Mouse (Mus musculus) limb, embryonic 14.5 days (tissue): ENCODE data around the gene Tusc2. TPM values are rescaled to one million over a fixed set of nuclear protein-coding genes. Genes with fewer than 3 reads are reported as not detected.

Source experiments
- ATAC-seq: fragments of 200-750 bp; cut with Nextera tagmentation; 2 replicates; pipeline ENCODE4 v1.8.0; 2017; ENCODE audit warnings: low read depth, moderate number of reproducible peaks, moderate TSS enrichment; ENCODE audit not compliant: low FRiP score
- DNase-seq: peaks from one replicate; pipeline ENCODE4 v3.0.0-alpha.2; 2015; ENCODE audit warnings: low spot score
- H3K27ac ChIP-seq: fragments of 300-500 bp; sonication (generic); replicated peaks from 2 replicates; pipeline ENCODE4 v1.5.1; 2014; ENCODE audit warnings: low read depth, mild to moderate bottlenecking, low read length, moderate library complexity, mixed read lengths
- H3K27me3 ChIP-seq: fragments of 300-500 bp; sonication (generic); 2 replicates; pipeline ENCODE4 v1.6.1; 2014; ENCODE audit warnings: low read length, mixed read lengths; ENCODE audit not compliant: control insufficient read depth, insufficient read depth
- H3K36me3 ChIP-seq: fragments of 300-500 bp; sonication (generic); 2 replicates; pipeline ENCODE4 v1.6.1; 2014; ENCODE audit warnings: mild to moderate bottlenecking, low read length, moderate library complexity, mixed read lengths; ENCODE audit not compliant: control insufficient read depth, insufficient read depth
- H3K4me1 ChIP-seq: fragments of 300-500 bp; sonication (generic); 2 replicates; pipeline ENCODE4 v1.6.1; 2014; ENCODE audit warnings: antibody characterized with exemption, low read length, mixed read lengths; ENCODE audit not compliant: control insufficient read depth, insufficient read depth
- H3K4me2 ChIP-seq: fragments of 300-500 bp; sonication (generic); replicated peaks from 2 replicates; pipeline ENCODE4 v1.6.1; 2014; ENCODE audit warnings: low read depth, mild to moderate bottlenecking, low read length, moderate library complexity; ENCODE audit not compliant: severe bottlenecking
- H3K4me3 ChIP-seq: fragments of 300-500 bp; sonication (generic); replicated peaks from 2 replicates; pipeline ENCODE4 v1.5.1; 2014; ENCODE audit warnings: low read length
- H3K9ac ChIP-seq: fragments of 300-500 bp; sonication (generic); 2 replicates; pipeline ENCODE4 v1.6.1; 2014; ENCODE audit warnings: mild to moderate bottlenecking, low read depth, low read length, moderate library complexity; ENCODE audit not compliant: severe bottlenecking
- H3K9me3 ChIP-seq: fragments of 300-500 bp; sonication (generic); 2 replicates; pipeline ENCODE4 v1.6.1; 2016; ENCODE audit warnings: low read length; ENCODE audit not compliant: control insufficient read depth
- POLR2A ChIP-seq: fragments of 200-500 bp; IDR thresholded peaks from 2 replicates; pipeline ENCODE4 v1.8.0; 2012; ENCODE audit warnings: inconsistent platforms, mild to moderate bottlenecking, moderate library complexity, borderline replicate concordance; ENCODE audit not compliant: insufficient read depth, insufficient read length; ENCODE audit errors: extremely low read depth
- WGBS: fragments of 180-500 bp; shearing (Covaris S2); extraction: QIAGEN DNeasy Blood & Tissue Kit; methylation state at CpG from one replicate; pipeline ENCODE4 v1.1.7; 2014; 5-methylcytosine and 5-hydroxymethylcytosine counted together
- polyA plus RNA-seq, 2 experiments: library from polyadenylated mRNA; depleted of rRNA in 1 of 2; stranded (reverse) in 1 of 2; unstranded in 1 of 2; fragments of >200 nt; fragmentation: Nextera tagmentation in 1 of 2; extraction: Ambion mirVana in 1 of 2; gene quantifications; 2 replicates each; pipeline versions ENCODE4 v1.2.1 to v1.2.3; 2012 to 2014

The Tusc2 gene
- polyA plus RNA-seq (2012; rRNA removed) (35.8 and 43.3 TPM in 2 replicates), polyA plus RNA-seq (2014; fragmentation: Nextera tagmentation; extraction: Ambion mirVana) (42.1 and 43.0 TPM in 2 replicates)

GRCm38 (mm10) chr9:107563029-107563581, at the start of gene Tusc2:
TSS of gene Tusc2 (plus strand) at chr9:107563255.
- H3K9me3 ChIP-seq: no peaks in the 10 kb centered on the region
- DNase-seq (peak; percentile 92), ATAC-seq (peak; percentile 93)
- WGBS: under 1% methylated on average over 45 of the region's 46 CpGs
- H3K27ac ChIP-seq: 0 out of 2 replicates have a peak within 1 kb of the TSS, but pooled peaks have one; percentile 13
- TF ChIP-seq POLR2A: no peak
- H3K4me3 ChIP-seq: peak within 1 kb of the TSS; percentile 77
- peaks cover 12% of the 10 kb centered on the region; the same call in 1 of the 2 replicates for H3K4me1 ChIP-seq
- peaks cover 52% of the 10 kb centered on the region for H3K36me3 ChIP-seq
- peak within 1 kb of the TSS; percentile 68 for H3K9ac ChIP-seq
- H3K27me3 ChIP-seq: no peaks in the 10 kb centered on the region
- H3K4me2 ChIP-seq: peak within 1 kb of the TSS; percentile 74

DNA sequence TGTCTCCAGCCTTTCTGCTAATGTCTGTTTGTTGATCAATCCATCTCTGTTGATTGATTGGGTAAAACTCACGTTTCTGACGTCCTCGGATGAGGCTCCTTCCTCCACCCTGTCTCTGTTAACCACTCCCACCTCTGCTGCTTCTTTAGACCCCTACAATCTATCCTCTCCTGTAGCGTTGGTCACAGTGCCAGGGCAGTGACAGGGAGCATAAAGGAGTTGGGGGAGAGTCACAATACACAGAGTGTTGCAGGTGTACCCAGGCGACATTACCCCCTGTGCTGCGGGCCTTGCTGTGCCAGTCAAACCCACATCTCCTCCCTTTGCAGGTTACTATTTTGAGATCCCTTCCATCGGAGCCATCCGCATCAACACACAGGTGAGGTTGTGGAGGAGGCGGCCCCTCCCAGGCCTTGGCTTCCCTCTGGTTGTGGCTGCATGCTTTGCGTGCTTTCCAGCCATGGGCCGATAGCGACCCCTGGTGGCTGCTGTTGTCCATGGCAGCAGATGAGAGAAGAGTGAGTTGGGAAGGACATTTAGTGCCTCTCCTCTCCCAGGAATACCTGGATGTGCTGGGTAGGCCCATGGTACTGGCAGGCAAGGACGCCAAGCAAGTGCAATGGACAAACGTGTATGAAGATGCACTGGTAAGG, 48.6 kb upstream of the Tusc2 start:
- peak; percentile 74 for DNase-seq
- 0 out of 2 replicates have a peak, but pooled peaks cover 1% of the 10 kb centered on the region for H3K4me1 ChIP-seq
- H3K27me3 ChIP-seq: no peaks in the 10 kb centered on the region
- no peak overlapping the region for H3K9ac ChIP-seq
- no peaks in the 10 kb centered on the region for H3K9me3 ChIP-seq
- no peak overlapping the region for H3K4me2 ChIP-seq
- WGBS: 24% methylated on average over 14 of the region's 14 CpGs
- H3K36me3 ChIP-seq: no peaks in the 10 kb centered on the region
- ATAC-seq: peak; percentile 47
- no peak overlapping the region for H3K4me3 ChIP-seq
- TF ChIP-seq POLR2A: no peak
- H3K27ac ChIP-seq: no peak overlapping the region

DNA sequence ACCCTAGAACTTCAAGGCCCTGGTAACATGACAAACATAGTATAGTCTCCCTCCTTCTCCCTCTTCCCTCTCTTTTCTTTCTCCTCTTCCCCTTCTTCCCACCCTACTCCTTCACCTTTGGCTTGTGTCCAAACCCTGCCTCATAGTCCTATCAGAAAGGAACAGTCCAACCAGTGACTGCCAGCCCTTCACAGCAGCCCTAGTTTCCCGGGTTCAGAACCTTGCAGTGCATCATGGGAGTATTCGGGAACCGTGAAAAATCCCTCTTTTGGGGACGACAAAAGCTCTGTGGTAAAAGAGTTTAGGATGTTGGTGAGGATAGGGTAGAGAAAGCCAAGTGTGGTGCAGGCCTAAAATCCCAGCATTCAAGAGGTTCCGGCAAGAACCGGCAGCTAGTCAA, 42.7 kb upstream of the Tusc2 start:
- Histone ChIP-seq H3K9ac (no peak overlapping the region), H3K27ac (no peak overlapping the region), H3K4me2 (no peak overlapping the region), H3K36me3 (no peaks in the 10 kb centered on the region), H3K9me3 (no peaks in the 10 kb centered on the region), H3K4me3 (no peak overlapping the region), H3K4me1 (no peaks in the 10 kb centered on the region), H3K27me3 (peaks cover under 1% of the 10 kb centered on the region; the same call in 1 of the 2 replicates)
- ATAC-seq (no peak), DNase-seq (no peak)
- WGBS: 54% methylated on average over 6 of the region's 6 CpGs
- no peak for TF ChIP-seq POLR2A

DNA sequence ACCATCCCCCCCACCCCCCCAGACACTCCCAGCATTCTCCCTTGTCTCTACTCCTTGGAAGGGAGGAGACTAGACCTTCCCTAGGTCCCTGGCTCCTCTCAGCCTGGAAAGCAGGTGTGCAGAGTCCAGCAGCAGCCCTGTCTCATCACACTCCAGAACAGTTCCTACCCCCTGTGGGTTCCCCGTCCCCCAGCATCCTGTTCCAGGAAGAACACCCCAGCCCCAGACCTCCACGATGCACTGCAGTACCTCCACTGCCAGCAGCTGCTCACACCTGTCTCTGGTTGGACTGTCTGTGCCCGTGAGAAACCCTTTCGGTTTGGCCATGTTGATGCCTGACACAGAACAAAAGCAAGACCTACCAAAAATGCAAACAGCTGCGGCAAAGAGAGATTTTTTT, 41.9 kb upstream of the Tusc2 start:
- H3K27me3 ChIP-seq: peaks cover 9% of the 10 kb centered on the region
- 38% methylated on average over 5 of the region's 5 CpGs for WGBS
- H3K4me1 ChIP-seq: no peaks in the 10 kb centered on the region
- H3K9me3 ChIP-seq: no peaks in the 10 kb centered on the region
- no peak for DNase-seq
- H3K36me3 ChIP-seq: no peaks in the 10 kb centered on the region
- no peak overlapping the region for H3K27ac ChIP-seq
- H3K4me2 ChIP-seq: no peak overlapping the region
- no peak overlapping the region for H3K4me3 ChIP-seq
- ATAC-seq: peak; percentile 28; the same call in 1 of the 2 replicates
- no peak for TF ChIP-seq POLR2A
- no peak overlapping the region for H3K9ac ChIP-seq

DNA sequence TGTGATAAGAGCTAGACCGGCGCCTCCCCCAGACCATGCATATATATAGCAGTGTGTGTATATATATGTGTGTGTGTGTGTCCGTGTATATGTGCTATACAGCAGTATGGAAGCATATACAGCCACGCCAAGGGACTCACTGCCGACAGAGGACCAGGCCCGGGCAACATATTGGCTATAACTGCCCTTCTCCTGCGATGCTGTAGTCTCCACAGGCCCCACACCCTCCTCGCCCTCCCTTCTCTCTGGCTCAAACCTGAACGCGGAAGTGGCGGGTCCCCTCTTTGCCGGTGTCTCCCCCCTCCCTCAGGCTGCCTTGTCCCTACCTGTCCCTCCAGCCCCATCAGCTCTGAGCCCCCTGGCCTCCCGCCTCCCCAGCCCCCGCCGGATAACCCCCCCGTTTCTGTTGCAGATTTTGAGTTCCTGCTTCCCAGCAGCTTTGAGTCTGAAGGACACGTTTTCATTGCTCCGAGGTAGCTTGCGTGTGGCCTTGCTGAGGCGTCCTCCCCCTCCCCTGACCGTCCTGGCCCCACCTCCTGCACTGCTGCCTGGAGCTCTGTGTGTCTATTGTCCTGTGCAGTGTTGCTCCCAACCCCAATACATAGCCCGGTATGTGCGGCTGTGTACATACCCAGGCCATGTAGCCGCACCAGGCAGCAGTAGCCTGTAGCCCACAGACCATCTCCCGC, 41.2 kb upstream of the Tusc2 start:
- Histone ChIP-seq H3K4me1 (no peaks in the 10 kb centered on the region), H3K9ac (0 out of 2 replicates have a peak overlapping the region, but pooled peaks have one; percentile 38), H3K36me3 (no peaks in the 10 kb centered on the region), H3K4me3 (no peak overlapping the region), H3K27me3 (peaks cover 16% of the 10 kb centered on the region), H3K9me3 (no peaks in the 10 kb centered on the region), H3K4me2 (peak overlapping the region; percentile 32), H3K27ac (no peak overlapping the region)
- WGBS: 29% methylated on average over 20 of the region's 25 CpGs
- DNase-seq (no peak), ATAC-seq (peak; percentile 35)
- no peak for TF ChIP-seq POLR2A
